Mouse (Mus musculus) C2C12 (cell line): ENCODE results near the gene Dock2.

Source experiments
- CEBPB ChIP-seq: IDR thresholded peaks from one replicate; pipeline ENCODE4 v1.6.1; 2011; ENCODE audit warnings: low read depth, mild to moderate bottlenecking, control low read depth, moderate library complexity
- CTCF ChIP-seq: IDR thresholded peaks from one replicate; pipeline ENCODE4 v1.5.1; 2011; ENCODE audit not compliant: control insufficient read depth, insufficient read depth, insufficient read length
- FOSL1 ChIP-seq: IDR thresholded peaks from one replicate; pipeline ENCODE4 v1.8.0; 2011; ENCODE audit warnings: mild to moderate bottlenecking, low read length; ENCODE audit not compliant: poor library complexity, insufficient read depth, severe bottlenecking
- MYOD1 ChIP-seq: IDR thresholded peaks from one replicate; pipeline ENCODE4 v1.6.1; 2011; ENCODE audit warnings: low read depth; ENCODE audit not compliant: control insufficient read depth, insufficient read length
- USF1 ChIP-seq: IDR thresholded peaks from one replicate; pipeline ENCODE4 v1.6.1; 2011; ENCODE audit warnings: low read depth, mild to moderate bottlenecking, control low read depth, moderate library complexity

- TF ChIP-seq CTCF (no peak), USF1 (no peak), CEBPB (no peak), FOSL1 (no peak), MYOD1 (no peak)
These were observed 46.5 kb downstream of the Dock2 start for GRCm38 (mm10) chr11:34737193-34737592.
